20 mouse cellular contexts compared by ENCODE assay signal in the genomic region with DNA sequence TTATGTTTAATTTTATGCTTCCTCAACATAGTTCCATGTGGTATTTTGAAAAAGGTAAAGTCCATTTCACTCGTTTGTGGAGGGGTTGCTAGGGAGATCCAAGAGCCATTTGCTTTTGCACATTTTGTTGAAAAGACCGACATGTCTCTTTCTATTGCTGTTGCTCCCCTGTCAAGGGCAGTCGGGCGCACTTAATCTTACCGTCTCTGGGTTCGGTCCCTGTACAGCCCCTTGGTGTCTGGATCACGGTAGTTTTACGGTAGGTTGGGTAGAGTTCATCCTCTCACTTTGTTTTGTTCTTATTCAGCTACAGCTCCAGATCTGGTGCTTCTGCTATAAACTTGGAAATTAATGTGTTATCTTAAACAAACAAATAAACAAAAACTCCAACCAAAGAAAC.
DNase-seq lines count a peak whose midpoint lies in the region; ATAC-seq and TF ChIP-seq lines count a peak whose summit lies in the region.
"Had no signal": no experiment of that assay in that cellular context is flagged by ENCODE, and none has a peak within 500 bp of the region (broad histone marks: within the 10 kb centered on the region; RNA-seq: fewer than 3 reads in every experiment).

No protein-coding gene starts in this region.

- no peaks in the 10 kb centered on the region for H3K36me3 ChIP-seq in forebrain, embryonic 11.5 days (ENCODE audit: control insufficient read depth, insufficient read depth, low read length)
- H3K36me3 ChIP-seq in forebrain, embryonic 15.5 days, result no peaks in the 10 kb centered on the region
- H3K36me3 ChIP-seq in neural tube, embryonic 11.5 days (ENCODE audit: control insufficient read depth, insufficient read depth, low read length), result no peaks in the 10 kb centered on the region
- H3K36me3 ChIP-seq in testis, adult 2 months (ENCODE audit: control insufficient read depth, insufficient read depth, low read length), result no peaks in the 10 kb centered on the region
- no peaks in the 10 kb centered on the region for H3K36me3 ChIP-seq in liver, embryonic 12.5 days
- H3K36me3 ChIP-seq: embryonic facial prominence, embryonic 12.5 days; forebrain, embryonic 12.5 days had no signal

- no peak overlapping the region for H3K4me2 ChIP-seq in forebrain, embryonic 11.5 days (ENCODE audit: low read depth, low read length, severe bottlenecking)
- H3K4me2 ChIP-seq in forebrain, embryonic 15.5 days (replicated peaks), result no peak overlapping the region
- no peak overlapping the region for H3K4me2 ChIP-seq in neural tube, embryonic 11.5 days (ENCODE audit: low read depth)
- H3K4me2 ChIP-seq in liver, embryonic 12.5 days, result no peak overlapping the region
- H3K4me2 ChIP-seq: embryonic facial prominence, embryonic 12.5 days; forebrain, embryonic 12.5 days had no signal

- DNase-seq in forebrain, embryonic 11.5 days (ENCODE audit: low spot score), result no peak
- no peak for DNase-seq in neural tube, embryonic 11.5 days (ENCODE audit: low spot score)
- no peak for DNase-seq in neural tube, embryonic 10.5 days (ENCODE audit: extremely low spot score, low spot score)
- no peak for DNase-seq in testis, postnatal 14 days (ENCODE audit: low spot score)
- DNase-seq: adrenal gland, adult 2 months; adrenal gland, postnatal 10 days; adrenal gland, postnatal 25 days; cerebellum, adult 11 months; cerebellum, adult 18-20 months; cerebellum, adult 8-10 months; cerebellum, adult 9-11 months; cerebellum, postnatal 14 days; cerebellum, postnatal 36 days; forebrain, postnatal 0 days had no signal

- no peaks in the 10 kb centered on the region for H3K27me3 ChIP-seq in forebrain, embryonic 11.5 days (ENCODE audit: control insufficient read depth, insufficient read depth, low read length)
- H3K27me3 ChIP-seq in forebrain, embryonic 15.5 days, result no peaks in the 10 kb centered on the region
- no peaks in the 10 kb centered on the region for H3K27me3 ChIP-seq in neural tube, embryonic 11.5 days (ENCODE audit: control insufficient read depth, insufficient read depth, low read length)
- H3K27me3 ChIP-seq in testis, adult 2 months (ENCODE audit: control insufficient read depth, insufficient read depth, low read length), result no peaks in the 10 kb centered on the region
- no peaks in the 10 kb centered on the region for H3K27me3 ChIP-seq in liver, embryonic 12.5 days (replicated peaks)
- H3K27me3 ChIP-seq: embryonic facial prominence, embryonic 12.5 days; forebrain, embryonic 12.5 days had no signal

- TF ChIP-seq CTCF in testis, adult 2 months (IDR thresholded peaks at IDR 0.05; ENCODE audit: control insufficient read depth, insufficient read depth, insufficient replicate concordance, low read depth, low read length), result no peak

- H3K9me3 ChIP-seq in forebrain, embryonic 11.5 days (ENCODE audit: control insufficient read depth, low read length), result no peaks in the 10 kb centered on the region
- no peaks in the 10 kb centered on the region for H3K9me3 ChIP-seq in forebrain, embryonic 15.5 days
- H3K9me3 ChIP-seq in neural tube, embryonic 11.5 days (ENCODE audit: control insufficient read depth, low read length), result no peaks in the 10 kb centered on the region
- H3K9me3 ChIP-seq in liver, embryonic 12.5 days (replicated peaks), result no peaks in the 10 kb centered on the region
- H3K9me3 ChIP-seq: embryonic facial prominence, embryonic 12.5 days; forebrain, embryonic 12.5 days had no signal

- no peak overlapping the region for H3K9ac ChIP-seq in forebrain, embryonic 11.5 days (ENCODE audit: low read length)
- no peak overlapping the region for H3K9ac ChIP-seq in forebrain, embryonic 15.5 days (replicated peaks)
- H3K9ac ChIP-seq in neural tube, embryonic 11.5 days (ENCODE audit: low read length), result no peak overlapping the region
- H3K9ac ChIP-seq in liver, embryonic 12.5 days, result no peak overlapping the region
- H3K9ac ChIP-seq: embryonic facial prominence, embryonic 12.5 days; forebrain, embryonic 12.5 days; forebrain, postnatal 0 days had no signal

- H3K4me3 ChIP-seq in forebrain, embryonic 11.5 days (ENCODE audit: low read depth, low read length), result no peak overlapping the region
- H3K4me3 ChIP-seq in forebrain, embryonic 15.5 days, result no peak overlapping the region
- no peak overlapping the region for H3K4me3 ChIP-seq in neural tube, embryonic 11.5 days (ENCODE audit: low read depth, low read length)
- H3K4me3 ChIP-seq in testis, adult 2 months (ENCODE audit: control insufficient read depth, low read depth, low read length), result no peak overlapping the region
- no peak overlapping the region for H3K4me3 ChIP-seq in liver, embryonic 12.5 days
- H3K4me3 ChIP-seq: embryonic facial prominence, embryonic 12.5 days; forebrain, embryonic 12.5 days had no signal

- 49% methylated on average over 8 of the region's 8 CpGs for WGBS in forebrain, embryonic 11.5 days
- 49% methylated on average over 8 of the region's 8 CpGs for WGBS in forebrain, embryonic 15.5 days
- WGBS in neural tube, embryonic 11.5 days, result 48% methylated on average over 8 of the region's 8 CpGs
- 77% methylated on average over 8 of the region's 8 CpGs for WGBS in liver, embryonic 12.5 days (ENCODE audit: insufficient replicate concordance)

- no peak overlapping the region for H3K27ac ChIP-seq in forebrain, embryonic 11.5 days (ENCODE audit: low read depth, low read length)
- H3K27ac ChIP-seq in forebrain, embryonic 15.5 days (replicated peaks), result no peak overlapping the region
- H3K27ac ChIP-seq in neural tube, embryonic 11.5 days (ENCODE audit: low read depth, low read length), result no peak overlapping the region
- peak overlapping the region; percentile 17 for H3K27ac ChIP-seq in testis, adult 2 months (ENCODE audit: control insufficient read depth, insufficient read depth, low read depth, low read length)
- no peak overlapping the region for H3K27ac ChIP-seq in liver, embryonic 12.5 days
- H3K27ac ChIP-seq: embryonic facial prominence, embryonic 12.5 days; forebrain, embryonic 12.5 days had no signal

- peak; percentile 53; the same call in 1 of the 2 replicates for ATAC-seq in forebrain, embryonic 11.5 days (replicated peaks; ENCODE audit: low FRiP score)
- no peak for ATAC-seq in forebrain, embryonic 15.5 days (replicated peaks)
- peak; percentile 50; the same call in 1 of the 2 replicates for ATAC-seq in neural tube, embryonic 11.5 days (ENCODE audit: insufficient read depth, low FRiP score, low TSS enrichment)
- ATAC-seq in liver, embryonic 12.5 days, result no peak
- ATAC-seq: forebrain, embryonic 14.5 days; forebrain, postnatal 0 days had no signal

- no peaks in the 10 kb centered on the region for H3K4me1 ChIP-seq in forebrain, embryonic 11.5 days (replicated peaks; ENCODE audit: control insufficient read depth, insufficient read depth, low read length)
- H3K4me1 ChIP-seq in forebrain, embryonic 15.5 days, result no peaks in the 10 kb centered on the region
- no peaks in the 10 kb centered on the region for H3K4me1 ChIP-seq in neural tube, embryonic 11.5 days (ENCODE audit: control insufficient read depth, insufficient read depth, low read length)
- no peaks in the 10 kb centered on the region for H3K4me1 ChIP-seq in testis, adult 2 months (ENCODE audit: control insufficient read depth, insufficient read depth, low read length)
- H3K4me1 ChIP-seq in liver, embryonic 12.5 days, result peaks cover 5% of the 10 kb centered on the region; the same call in 1 of the 2 replicates

- no peak for TF ChIP-seq POLR2A in testis, adult 2 months (IDR thresholded peaks at IDR 0.05; ENCODE audit: control insufficient read depth, low read depth, low read length)

Comparison
In these comparisons a context has a peak if more than half of its experiments do, and no peak if none do; other contexts are left out.
1. ATAC-seq: peak in forebrain, embryonic 11.5 days (single experiment) and neural tube, embryonic 11.5 days (single experiment); none in forebrain, embryonic 15.5 days (single experiment) and liver, embryonic 12.5 days (single experiment).